Mouse (Mus musculus) ZHBTc4 (cell line): ENCODE data around the gene St5.
A peak's percentile ranks its signal among the peaks of the same experiment; 100 is the strongest.

Source experiments
- DNase-seq: peaks from one replicate; pipeline ENCODE4 v3.0.0-alpha.2; 2011; ENCODE audit warnings: low read depth, low spot score

St5 gene

GRCm38 (mm10) chr7:109492616-109493318 is 210.6 kb downstream of the St5 start:
- DNase-seq = no peak

DNA sequence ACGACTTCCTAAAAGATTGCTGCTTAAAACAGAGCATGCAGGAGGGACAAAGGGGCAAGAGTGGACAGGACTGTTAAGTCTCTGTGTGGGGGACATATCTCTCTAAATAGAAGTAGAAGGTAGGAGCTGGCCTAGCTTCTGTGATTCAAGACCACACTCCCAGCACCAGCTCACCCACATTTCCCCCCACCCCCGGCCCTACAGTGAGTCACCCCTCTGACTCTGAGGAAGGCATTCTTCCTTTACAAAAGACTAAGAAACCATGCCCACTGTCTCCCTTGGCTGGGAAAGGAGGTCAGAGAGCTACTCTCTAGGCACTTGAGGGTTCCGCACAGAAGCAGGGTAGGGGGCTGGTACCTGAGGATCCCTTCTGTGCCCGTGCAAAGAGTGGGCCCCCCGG is 219.2 kb downstream of the St5 start:
- no peak for DNase-seq

- peak; percentile 34 for DNase-seq
Observed at GRCm38 (mm10) chr7:109480765-109481197, 222.6 kb downstream of the St5 start.

DNA sequence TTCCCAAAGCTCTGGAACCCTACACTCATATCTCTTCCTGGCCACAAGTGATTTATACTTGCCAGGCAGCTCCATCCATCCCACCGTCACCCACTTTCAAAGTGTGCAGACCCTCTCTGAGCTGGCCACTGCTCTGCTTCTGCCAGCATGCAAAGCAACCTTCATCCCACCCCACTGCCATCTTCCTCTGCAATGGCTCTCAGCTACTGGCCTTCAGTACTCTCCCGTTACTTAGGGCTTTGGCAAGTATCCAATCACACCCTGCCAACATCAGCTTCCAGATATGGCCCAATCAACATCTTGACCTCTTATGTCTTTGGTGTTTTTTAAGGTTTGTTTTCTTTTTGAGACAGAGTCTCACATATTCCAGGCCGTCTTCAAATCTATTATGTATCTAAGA is 225.5 kb downstream of the St5 start:
- no peak for DNase-seq
